Mouse (Mus musculus) urinary bladder, postnatal 25 days (tissue): ENCODE measurements around the gene 5730522E02Rik.

Experiments used
- DNase-seq: peaks from one replicate; pipeline ENCODE4 v3.0.0; 2022; ENCODE audit warnings: low spot score

The 5730522E02Rik gene

GRCm38 (mm10) chr11:26125923-26126322 is 84.6 kb downstream of the 5730522E02Rik start:
- DNase-seq: no peak

- no peak for DNase-seq
These were observed 89.6 kb downstream of the 5730522E02Rik start for GRCm38 (mm10) chr11:26120781-26121557.

GRCm38 (mm10) chr11:26117651-26118050 is 92.9 kb downstream of the 5730522E02Rik start:
- DNase-seq: no peak

- DNase-seq: no peak
These were observed 98.4 kb downstream of the 5730522E02Rik start for GRCm38 (mm10) chr11:26112206-26112605.

- DNase-seq: no peak
These were observed 101.9 kb downstream of the 5730522E02Rik start for GRCm38 (mm10) chr11:26108647-26109046.

GRCm38 (mm10) chr11:26104680-26105079 is 105.9 kb downstream of the 5730522E02Rik start:
- DNase-seq: no peak

GRCm38 (mm10) chr11:26103698-26104097 is 106.9 kb downstream of the 5730522E02Rik start:
- DNase-seq: no peak

GRCm38 (mm10) chr11:26102878-26103277 is 107.7 kb downstream of the 5730522E02Rik start:
- DNase-seq: no peak

- DNase-seq: no peak
These were observed 110.5 kb downstream of the 5730522E02Rik start for GRCm38 (mm10) chr11:26100077-26100476.

- no peak for DNase-seq
These were observed 111.6 kb downstream of the 5730522E02Rik start for GRCm38 (mm10) chr11:26098933-26099332.

- no peak for DNase-seq
These were observed 114.5 kb downstream of the 5730522E02Rik start for GRCm38 (mm10) chr11:26096095-26096494.

GRCm38 (mm10) chr11:26088993-26089392 is 121.6 kb downstream of the 5730522E02Rik start:
- no peak for DNase-seq

GRCm38 (mm10) chr11:26086679-26087078 is 123.9 kb downstream of the 5730522E02Rik start:
- no peak for DNase-seq

GRCm38 (mm10) chr11:26085380-26086035 is 125.1 kb downstream of the 5730522E02Rik start:
- no peak for DNase-seq

- DNase-seq: no peak
These were observed 134.2 kb downstream of the 5730522E02Rik start for GRCm38 (mm10) chr11:26076335-26076734.

GRCm38 (mm10) chr11:26075536-26075935 is 135.0 kb downstream of the 5730522E02Rik start:
- no peak for DNase-seq

- DNase-seq: peak; percentile 6
These were observed 136.8 kb downstream of the 5730522E02Rik start for GRCm38 (mm10) chr11:26073638-26074294.

GRCm38 (mm10) chr11:26072101-26072500 is 138.5 kb downstream of the 5730522E02Rik start:
- no peak for DNase-seq

GRCm38 (mm10) chr11:26063252-26063651 is 147.3 kb downstream of the 5730522E02Rik start:
- no peak for DNase-seq

- no peak for DNase-seq
These were observed 149.0 kb downstream of the 5730522E02Rik start for GRCm38 (mm10) chr11:26061471-26062137.

GRCm38 (mm10) chr11:26013527-26013926 is 197.0 kb downstream of the 5730522E02Rik start:
- DNase-seq: no peak

- no peak for DNase-seq
These were observed 206.5 kb downstream of the 5730522E02Rik start for GRCm38 (mm10) chr11:26004018-26004417.
